Mouse (Mus musculus): Measurements from ENCODE around the gene Rimbp2. TPM values are rescaled to one million over a fixed set of nuclear protein-coding genes. Genes with fewer than 3 reads are reported as not detected.

Rimbp2 gene
- total and polyA plus RNA-seq, 3 experiments = not detected

DNA sequence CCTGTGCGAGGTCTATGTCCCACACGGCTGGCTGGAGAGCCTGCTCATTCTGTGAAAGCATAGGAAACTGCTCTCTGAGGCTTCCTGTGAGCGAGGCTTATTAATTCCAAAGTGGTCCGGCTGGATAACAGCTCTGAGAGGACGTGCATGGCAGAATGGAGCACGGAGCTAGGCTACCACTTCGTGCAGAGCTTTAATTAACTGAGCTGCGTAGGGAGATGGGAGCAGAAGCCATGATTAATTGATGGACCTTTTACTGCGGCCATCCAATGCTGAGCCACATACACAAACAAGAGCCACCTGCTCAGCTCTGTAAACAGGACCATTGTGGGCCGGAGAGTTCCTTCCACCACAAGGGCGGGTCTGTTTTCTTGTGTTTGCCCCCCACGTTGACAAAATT is 50.2 kb downstream of the Rimbp2 start:
- Histone ChIP-seq H3K36me3 (replicated peaks in 1 of 2; ENCODE audit: control insufficient read depth in 1 of 2, insufficient read depth in 1 of 2, low read length in 1 of 2) (no peaks in the 10 kb centered on the region), H3K4me2 (ENCODE audit: insufficient read depth, low read depth, poor library complexity, severe bottlenecking) (no peak overlapping the region), H3K4me3 (replicated peaks in 1 of 3; ENCODE audit: low read depth in 2 of 3, low read length in 2 of 3, poor library complexity in 1 of 3) (no peak overlapping the region), H3K79me2 (replicated peaks; ENCODE audit: control insufficient read depth, extremely low read depth, insufficient read depth, poor library complexity, severe bottlenecking) (no peaks in the 10 kb centered on the region), H3K9ac (ENCODE audit: insufficient read depth, low read depth) (no peak overlapping the region), H3K27ac (ENCODE audit: insufficient read depth, low read depth) (no peak overlapping the region), H3K27me3 (replicated peaks) (no peaks in the 10 kb centered on the region), H3K4me1 (ENCODE audit: control insufficient read depth in 1 of 2, insufficient read depth in 2 of 2) (no peaks in the 10 kb centered on the region), H3K9me3 (replicated peaks; ENCODE audit: low read length) (peaks cover 90% of the 10 kb centered on the region)
- no peak for DNase-seq (ENCODE audit: extremely low read depth)
- no peak for TF ChIP-seq PAX5 (IDR thresholded peaks at IDR 0.05; ENCODE audit: low read length)
- no peak for TF ChIP-seq NELFE (IDR thresholded peaks at IDR 0.05; ENCODE audit: low read depth, low read length)
- no peak for TF ChIP-seq MXI1 (IDR thresholded peaks at IDR 0.05; ENCODE audit: low read depth, low read length)
- no peak for TF ChIP-seq CHD1 (IDR thresholded peaks at IDR 0.05; ENCODE audit: low read depth, low read length)
- TF ChIP-seq USF2 (conservative IDR thresholded peaks at IDR 0.05; ENCODE audit: low read depth, low read length) = no peak
- no peak for TF ChIP-seq KAT2A (IDR thresholded peaks at IDR 0.05; ENCODE audit: insufficient replicate concordance, low read length)
- no peak for TF ChIP-seq ZNF384 (IDR thresholded peaks at IDR 0.05; ENCODE audit: low read depth, low read length)
- TF ChIP-seq JUN (IDR thresholded peaks at IDR 0.05; ENCODE audit: insufficient read depth, low read depth, low read length) = no peak
- TF ChIP-seq BHLHE40 (IDR thresholded peaks at IDR 0.05; ENCODE audit: low read depth, low read length) = no peak
- no peak for TF ChIP-seq EP300 (IDR thresholded peaks at IDR 0.05; ENCODE audit: low read length)
- no peak for TF ChIP-seq USF1 (IDR thresholded peaks at IDR 0.05; ENCODE audit: low read depth, low read length)
- no peak for TF ChIP-seq RAD21 (IDR thresholded peaks at IDR 0.05; ENCODE audit: low read depth, low read length)
- TF ChIP-seq POLR2A (IDR thresholded peaks at IDR 0.05; ENCODE audit: low read depth, low read length) = no peak
- in situ Hi-C loops (cut with MboI; ENCODE audit: low pct_ligation_motif_present, low pct_unique_long_range_greater_than_20kb, low sequenced_read_pairs) (no loop called here), dilution Hi-C loops (cut with MboI; ENCODE audit: extremely low pct_ligation_motif_present, extremely low pct_unique_long_range_greater_than_20kb, low sequenced_read_pairs) (no loop called here)

DNA sequence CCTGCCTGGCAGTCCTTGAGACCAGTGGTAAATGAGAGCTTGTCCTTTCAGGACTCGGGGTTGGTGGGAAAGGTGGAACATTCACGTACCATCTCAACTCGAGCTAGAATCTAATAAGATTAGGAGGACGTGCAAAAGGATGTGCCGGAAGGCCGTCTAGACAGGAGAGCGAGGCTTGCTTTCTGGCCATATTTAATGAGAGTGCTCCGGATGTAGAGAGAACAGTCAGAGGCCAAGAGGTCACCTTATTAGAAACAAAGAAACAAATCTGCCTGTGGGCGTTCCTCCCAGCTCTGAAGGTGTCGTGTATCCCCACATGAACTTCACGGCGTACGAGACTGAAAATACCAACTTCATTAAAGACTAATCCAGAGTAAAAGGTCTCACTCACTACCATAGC is 53.3 kb downstream of the Rimbp2 start:
- Histone ChIP-seq H3K27me3 (replicated peaks) (no peaks in the 10 kb centered on the region), H3K36me3 (replicated peaks in 1 of 2; ENCODE audit: control insufficient read depth in 1 of 2, insufficient read depth in 1 of 2, low read length in 1 of 2) (no peaks in the 10 kb centered on the region), H3K4me2 (ENCODE audit: insufficient read depth, low read depth, poor library complexity, severe bottlenecking) (no peak overlapping the region), H3K27ac (ENCODE audit: insufficient read depth, low read depth) (no peak overlapping the region), H3K9ac (ENCODE audit: insufficient read depth, low read depth) (no peak overlapping the region), H3K4me3 (replicated peaks in 1 of 3; ENCODE audit: low read depth in 2 of 3, low read length in 2 of 3, poor library complexity in 1 of 3) (no peak overlapping the region), H3K4me1 (ENCODE audit: control insufficient read depth in 1 of 2, insufficient read depth in 2 of 2) (no peaks in the 10 kb centered on the region), H3K9me3 (replicated peaks; ENCODE audit: low read length) (peaks cover 91% of the 10 kb centered on the region), H3K79me2 (replicated peaks; ENCODE audit: control insufficient read depth, extremely low read depth, insufficient read depth, poor library complexity, severe bottlenecking) (no peaks in the 10 kb centered on the region)
- TF ChIP-seq SIN3A (IDR thresholded peaks at IDR 0.05; ENCODE audit: low read length) (no peak), E2F4 (IDR thresholded peaks at IDR 0.05; ENCODE audit: insufficient replicate concordance, low read depth, low read length) (no peak), MAFK (IDR thresholded peaks at IDR 0.05; ENCODE audit: insufficient replicate concordance, low read length) (no peak), USF1 (IDR thresholded peaks at IDR 0.05; ENCODE audit: low read depth, low read length) (no peak), MAX (IDR thresholded peaks at IDR 0.05; ENCODE audit: low read length) (no peak), MEF2A (IDR thresholded peaks at IDR 0.05; ENCODE audit: borderline replicate concordance, low read depth, low read length) (no peak), TCF12 (IDR thresholded peaks at IDR 0.05; ENCODE audit: low read depth, low read length) (no peak), GABPA (IDR thresholded peaks at IDR 0.05; ENCODE audit: insufficient replicate concordance, low read depth, low read length) (no peak), POLR2AphosphoS2 (IDR thresholded peaks at IDR 0.05; ENCODE audit: low read depth, low read length) (no peak), ZNF384 (IDR thresholded peaks at IDR 0.05; ENCODE audit: low read depth, low read length) (no peak), RAD21 (IDR thresholded peaks at IDR 0.05; ENCODE audit: low read depth, low read length) (no peak), SMC3 (IDR thresholded peaks at IDR 0.05; ENCODE audit: low read depth, low read length) (no peak), ELF1 (IDR thresholded peaks at IDR 0.05; ENCODE audit: low read depth, low read length) (no peak)
- dilution Hi-C loops (cut with MboI; ENCODE audit: extremely low pct_ligation_motif_present, extremely low pct_unique_long_range_greater_than_20kb, low sequenced_read_pairs) = no loop called here
- in situ Hi-C loops (cut with MboI; ENCODE audit: low pct_ligation_motif_present, low pct_unique_long_range_greater_than_20kb, low sequenced_read_pairs) = no loop called here
- DNase-seq (ENCODE audit: extremely low read depth) = no peak
